Mouse (Mus musculus) hindbrain, embryonic 11.5 days (tissue): ENCODE results near the gene Zfp990. TPM values are rescaled to one million over a fixed set of nuclear protein-coding genes. Genes with fewer than 3 reads are reported as not detected.
"Not testable (repeated sequence)": the region's sequence is repeated elsewhere in the genome, so short reads cannot be mapped to it uniquely, and the experiment has no call there.

ENCODE experiments used
- ATAC-seq: fragments of 200-750 bp; cut with Nextera tagmentation; 2 replicates; pipeline ENCODE4 v1.8.0; 2017; ENCODE audit warnings: mild to moderate bottlenecking, moderate TSS enrichment, moderate library complexity; ENCODE audit not compliant: low FRiP score
- DNase-seq: peaks from one replicate; pipeline ENCODE4 v3.0.0-alpha.2; 2015; ENCODE audit warnings: low spot score
- H3K27ac ChIP-seq: fragments of 300-500 bp; sonication (generic); 2 replicates; pipeline ENCODE4 v1.5.1; 2014; ENCODE audit warnings: mild to moderate bottlenecking, low read depth, low read length
- H3K27me3 ChIP-seq: fragments of 300-500 bp; sonication (generic); 2 replicates; pipeline ENCODE4 v1.6.1; 2014; ENCODE audit warnings: mild to moderate bottlenecking, low read length, moderate library complexity, mixed read lengths; ENCODE audit not compliant: control insufficient read depth, insufficient read depth
- H3K36me3 ChIP-seq: fragments of 300-500 bp; sonication (generic); 2 replicates; pipeline ENCODE4 v1.6.1; 2014; ENCODE audit warnings: mild to moderate bottlenecking, low read length, moderate library complexity, mixed read lengths; ENCODE audit not compliant: control insufficient read depth, insufficient read depth
- H3K4me1 ChIP-seq: fragments of 300-500 bp; sonication (generic); replicated peaks from 2 replicates; pipeline ENCODE4 v1.6.1; 2014; ENCODE audit warnings: low read length, mixed read lengths; ENCODE audit not compliant: control insufficient read depth, insufficient read depth
- H3K4me2 ChIP-seq: fragments of 300-500 bp; sonication (generic); replicated peaks from 2 replicates; pipeline ENCODE4 v1.6.1; 2014; ENCODE audit warnings: mild to moderate bottlenecking, low read depth, low read length
- H3K4me3 ChIP-seq: fragments of 300-500 bp; sonication (generic); 2 replicates; pipeline ENCODE4 v1.5.1; 2014; ENCODE audit warnings: low read depth, low read length
- H3K9ac ChIP-seq: fragments of 300-500 bp; sonication (generic); 2 replicates; pipeline ENCODE4 v1.6.1; 2014; ENCODE audit warnings: low read depth, low read length
- H3K9me3 ChIP-seq: fragments of 300-500 bp; sonication (generic); 2 replicates; pipeline ENCODE4 v1.6.1; 2016; ENCODE audit warnings: low read length; ENCODE audit not compliant: control insufficient read depth
- WGBS: fragments of 180-500 bp; shearing (Covaris S2); extraction: QIAGEN DNeasy Blood & Tissue Kit; methylation state at CpG from one replicate; pipeline ENCODE4 v1.1.7; 2014; 5-methylcytosine and 5-hydroxymethylcytosine counted together
- polyA plus RNA-seq: library from polyadenylated mRNA; unstranded; fragments of >200 nt; fragmentation: Nextera tagmentation; extraction: Ambion mirVana; gene quantifications from 2 replicates; pipeline ENCODE4 v1.2.1, GENCODE M21; 2014

Zfp990 gene
- polyA plus RNA-seq, 1 experiment from 2014 or later = 0.08 TPM

GRCm38 (mm10) chr4:145517391-145517790 lies 6.8 kb downstream of the Zfp990 start:
- H3K4me2 ChIP-seq, H3K4me1 ChIP-seq, H3K36me3 ChIP-seq, H3K27me3 ChIP-seq, H3K4me3 ChIP-seq, H3K9me3 ChIP-seq, DNase-seq, H3K9ac ChIP-seq, ATAC-seq, H3K27ac ChIP-seq: not testable (repeated sequence)
- no CpG with 5 or more reads among the region's 1 CpGs for WGBS

- H3K27ac ChIP-seq, H3K4me2 ChIP-seq, H3K9ac ChIP-seq, H3K27me3 ChIP-seq, H3K4me3 ChIP-seq, H3K4me1 ChIP-seq, H3K9me3 ChIP-seq, ATAC-seq, DNase-seq, H3K36me3 ChIP-seq: not testable (repeated sequence)
- WGBS = 68% methylated on average over 5 of the region's 5 CpGs
These were observed 33.3 kb downstream of the Zfp990 start for GRCm38 (mm10) chr4:145543861-145544260.

- H3K9me3 ChIP-seq, ATAC-seq, H3K27me3 ChIP-seq, H3K4me2 ChIP-seq, H3K36me3 ChIP-seq, H3K4me3 ChIP-seq, H3K27ac ChIP-seq, DNase-seq, H3K9ac ChIP-seq, H3K4me1 ChIP-seq: not testable (repeated sequence)
- 29% methylated on average over 2 of the region's 2 CpGs for WGBS
These were observed 34.5 kb downstream of the Zfp990 start for GRCm38 (mm10) chr4:145545106-145545505.

GRCm38 (mm10) chr4:145545734-145546349 lies 35.3 kb downstream of the Zfp990 start:
- ATAC-seq = 0 out of 2 replicates have a peak, but pooled peaks have one; percentile 33
- H3K9me3 ChIP-seq = not testable (repeated sequence)

GRCm38 (mm10) chr4:145546477-145546876 lies 35.9 kb downstream of the Zfp990 start:
- H3K27ac ChIP-seq, H3K9ac ChIP-seq, H3K4me2 ChIP-seq, DNase-seq, H3K27me3 ChIP-seq, H3K4me1 ChIP-seq, H3K4me3 ChIP-seq, H3K36me3 ChIP-seq, H3K9me3 ChIP-seq: not testable (repeated sequence)
- WGBS = 97% methylated on average over 3 of the region's 3 CpGs
- 0 out of 2 replicates have a peak, but pooled peaks have one; percentile 74 for ATAC-seq

More at GRCm38 (mm10) chr4:145545734-145546349, 35.3 kb downstream of the Zfp990 start:
- not testable (repeated sequence) for H3K4me1 ChIP-seq, H3K27ac ChIP-seq, H3K9ac ChIP-seq, DNase-seq, H3K27me3 ChIP-seq, H3K4me2 ChIP-seq, H3K36me3 ChIP-seq, H3K4me3 ChIP-seq
- 74% methylated on average over 6 of the region's 6 CpGs for WGBS

GRCm38 (mm10) chr4:145556680-145557079 lies 46.1 kb downstream of the Zfp990 start:
- H3K9ac ChIP-seq = no peak overlapping the region

GRCm38 (mm10) chr4:145559505-145560099 lies 49.0 kb downstream of the Zfp990 start:
- H3K4me1 ChIP-seq = no peaks in the 10 kb centered on the region
- peaks cover 5% of the 10 kb centered on the region; the same call in 1 of the 2 replicates for H3K9me3 ChIP-seq
- H3K4me2 ChIP-seq = no peak overlapping the region
- WGBS = 41% methylated on average over 3 of the region's 3 CpGs
- H3K27ac ChIP-seq = no peak overlapping the region
- no peaks in the 10 kb centered on the region for H3K27me3 ChIP-seq
- no peaks in the 10 kb centered on the region for H3K36me3 ChIP-seq
- H3K4me3 ChIP-seq = no peak overlapping the region
- ATAC-seq = no peak
- no peak for DNase-seq
- no peak overlapping the region for H3K9ac ChIP-seq

More at GRCm38 (mm10) chr4:145556680-145557079, 46.1 kb downstream of the Zfp990 start:
- no peak overlapping the region for H3K4me2 ChIP-seq
- H3K4me3 ChIP-seq = no peak overlapping the region
- no peak for DNase-seq
- no peak overlapping the region for H3K27ac ChIP-seq
- no peaks in the 10 kb centered on the region for H3K4me1 ChIP-seq
- peaks cover 5% of the 10 kb centered on the region; the same call in 1 of the 2 replicates for H3K9me3 ChIP-seq
- H3K27me3 ChIP-seq = no peaks in the 10 kb centered on the region
- 84% methylated on average over 1 of the region's 1 CpGs for WGBS
- no peak for ATAC-seq
- H3K36me3 ChIP-seq = no peaks in the 10 kb centered on the region

GRCm38 (mm10) chr4:145564111-145564821 lies 53.7 kb downstream of the Zfp990 start:
- peaks cover 4% of the 10 kb centered on the region; the same call in 1 of the 2 replicates for H3K9me3 ChIP-seq
- no peak overlapping the region for H3K4me2 ChIP-seq
- no peak for ATAC-seq
- no peak overlapping the region for H3K9ac ChIP-seq
- H3K27ac ChIP-seq = no peak overlapping the region
- no peak for DNase-seq
- H3K27me3 ChIP-seq = no peaks in the 10 kb centered on the region
- 66% methylated on average over 3 of the region's 3 CpGs for WGBS
- no peak overlapping the region for H3K4me3 ChIP-seq
- no peaks in the 10 kb centered on the region for H3K36me3 ChIP-seq
- no peaks in the 10 kb centered on the region for H3K4me1 ChIP-seq
